Comparison of ENCODE assay signal across 8 mouse cellular contexts in the genomic region with DNA sequence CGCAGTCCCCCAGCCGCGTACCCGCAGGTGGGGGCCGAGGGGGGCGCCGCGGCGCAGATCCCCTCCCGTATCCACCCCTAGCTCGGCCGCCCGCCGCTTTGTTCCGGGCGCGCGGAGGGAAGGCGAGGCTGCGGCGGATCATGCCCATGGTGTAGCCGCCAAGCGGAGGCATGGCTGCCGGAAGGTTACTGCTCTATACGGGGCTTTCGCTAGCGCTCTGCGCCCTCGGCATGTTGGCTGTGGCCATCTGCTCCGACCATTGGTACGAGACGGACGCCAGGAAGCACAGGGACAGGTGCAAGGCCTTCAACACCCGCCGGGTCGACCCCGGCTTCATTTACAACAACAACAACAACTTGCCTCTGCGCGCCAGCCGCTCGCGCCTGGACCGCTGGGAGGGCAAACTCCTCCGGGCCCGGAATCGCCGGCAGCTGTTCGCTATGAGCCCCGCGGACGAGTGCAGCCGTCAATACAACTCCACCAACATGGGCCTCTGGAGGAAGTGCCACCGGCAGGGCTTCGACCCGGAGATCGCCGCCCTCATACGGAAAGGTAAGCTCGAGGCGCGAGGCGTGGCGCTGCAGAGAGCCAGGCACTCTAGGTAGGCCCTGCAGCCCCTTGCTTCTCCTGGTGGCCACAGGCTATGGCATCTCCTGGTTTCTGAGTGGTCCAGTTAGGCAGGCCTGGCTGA. TPM values are rescaled to one million over a fixed set of nuclear protein-coding genes. Genes with fewer than 3 reads are reported as not detected.
A peak's percentile ranks its signal among the peaks of the same experiment; 100 is the strongest.
DNase-seq lines count a peak whose midpoint lies in the region; ATAC-seq and TF ChIP-seq lines count a peak whose summit lies in the region.

Gene Tmem178b (plus strand): TSS at position 371 of the 691 bp plus-strand sequence.

- no peak within 1 kb of the TSS for H3K27ac ChIP-seq in heart, adult 2 months
- H3K27ac ChIP-seq in forebrain, embryonic 14.5 days (ENCODE audit: low read depth, low read length): peak within 1 kb of the TSS; percentile 94
- H3K27ac ChIP-seq in hindbrain, postnatal 0 days: peak within 1 kb of the TSS; percentile 98
- peak within 1 kb of the TSS; percentile 98 for H3K27ac ChIP-seq in neural tube, embryonic 13.5 days (replicated peaks)

- DNase-seq in heart, adult 2 months: peak; percentile 14 to 30
- DNase-seq in heart, postnatal 25 days (ENCODE audit: low spot score): no peak
- peak; percentile 62 for DNase-seq in cerebellum, adult 11-12 months
- DNase-seq in forebrain, embryonic 14.5 days (ENCODE audit: low spot score): peak; percentile 63
- DNase-seq in hindbrain, postnatal 0 days (ENCODE audit: low spot score): peak; percentile 65
- peak; percentile 52 to 69 for DNase-seq in left cerebral cortex, postnatal 36 days (ENCODE audit: low spot score in 2 of 2)
- no peak for DNase-seq in thymus, postnatal 14 days

- peak within 1 kb of the TSS; percentile 92 for H3K4me2 ChIP-seq in forebrain, embryonic 14.5 days (ENCODE audit: low read length)
- peak within 1 kb of the TSS; percentile 77 for H3K4me2 ChIP-seq in hindbrain, postnatal 0 days (ENCODE audit: low read depth, low read length)
- peak within 1 kb of the TSS; percentile 83 for H3K4me2 ChIP-seq in neural tube, embryonic 13.5 days

- WGBS in heart, adult 2 months: under 1% methylated on average over 63 of the region's 63 CpGs
- WGBS in forebrain, embryonic 14.5 days: under 1% methylated on average over 63 of the region's 63 CpGs
- under 1% methylated on average over 57 of the region's 63 CpGs for WGBS in hindbrain, postnatal 0 days
- under 1% methylated on average over 63 of the region's 63 CpGs for WGBS in neural tube, embryonic 13.5 days

- ATAC-seq in forebrain, embryonic 14.5 days: peak; percentile 45
- ATAC-seq in hindbrain, postnatal 0 days: peak; percentile 25
- ATAC-seq in neural tube, embryonic 13.5 days (ENCODE audit: low read depth): peak; percentile 25

- no peaks in the 10 kb centered on the region for H3K4me1 ChIP-seq in heart, adult 2 months (ENCODE audit: control insufficient read depth, insufficient read depth, low read length)
- H3K4me1 ChIP-seq in forebrain, embryonic 14.5 days (ENCODE audit: control insufficient read depth, insufficient read depth, low read length): peaks cover 28% of the 10 kb centered on the region
- H3K4me1 ChIP-seq in hindbrain, postnatal 0 days (ENCODE audit: insufficient read depth, low read length): peaks cover 3% of the 10 kb centered on the region; the same call in 1 of the 2 replicates
- peaks cover 38% of the 10 kb centered on the region for H3K4me1 ChIP-seq in neural tube, embryonic 13.5 days (replicated peaks)

- H3K79me2 ChIP-seq in heart, adult 2 months (replicated peaks; ENCODE audit: control insufficient read depth, insufficient read depth, low read length): no peaks in the 10 kb centered on the region

- TF ChIP-seq POLR2A in heart, adult 2 months (IDR thresholded peaks at IDR 0.05; ENCODE audit: insufficient read depth, low read depth, low read length): no peak

- TF ChIP-seq EP300 in heart, adult 2 months (IDR thresholded peaks at IDR 0.05; ENCODE audit: insufficient read depth, low read depth, low read length): no peak

- H3K9ac ChIP-seq in heart, adult 2 months (ENCODE audit: low read depth, low read length): no peak within 1 kb of the TSS
- peak within 1 kb of the TSS; percentile 85 for H3K9ac ChIP-seq in forebrain, embryonic 14.5 days (ENCODE audit: low read length)
- H3K9ac ChIP-seq in hindbrain, postnatal 0 days (replicated peaks; ENCODE audit: low read length): peak within 1 kb of the TSS; percentile 88
- peak within 1 kb of the TSS; percentile 88 for H3K9ac ChIP-seq in neural tube, embryonic 13.5 days

- intact Hi-C loops in heart, adult 2 months (cut with DNase I): no loop called here
- intact Hi-C loops in heart, postnatal 25 days (cut with DNase I): no loop called here
- intact Hi-C loops in left cerebral cortex, postnatal 36 days (cut with DNase I): loop anchor here (2.0 to 5.0 kb wide), 4 partner anchors 176 to 514 kb away; no protein-coding TSS in a partner anchor

- peak within 1 kb of the TSS; percentile 48 for H3K4me3 ChIP-seq in heart, adult 2 months
- H3K4me3 ChIP-seq in forebrain, embryonic 14.5 days (ENCODE audit: low read depth, low read length): peak within 1 kb of the TSS; percentile 72
- peak within 1 kb of the TSS; percentile 82 for H3K4me3 ChIP-seq in hindbrain, postnatal 0 days (ENCODE audit: low read length)
- H3K4me3 ChIP-seq in neural tube, embryonic 13.5 days: peak within 1 kb of the TSS; percentile 83

- no peak for TF ChIP-seq CTCF in heart, adult 2 months (IDR thresholded peaks at IDR 0.05)
- TF ChIP-seq CTCF in hindbrain, postnatal 0 days (IDR thresholded peaks at IDR 0.05; ENCODE audit: low read depth): peak; percentile 43; the same call in 1 of the 2 replicates

- peaks cover 14% of the 10 kb centered on the region for H3K27me3 ChIP-seq in heart, adult 2 months (ENCODE audit: control insufficient read depth, insufficient read depth, low read length)
- H3K27me3 ChIP-seq in forebrain, embryonic 14.5 days (replicated peaks; ENCODE audit: control insufficient read depth, insufficient read depth, low read length): no peaks in the 10 kb centered on the region
- no peaks in the 10 kb centered on the region for H3K27me3 ChIP-seq in hindbrain, postnatal 0 days (ENCODE audit: insufficient read depth, low read length)
- no peaks in the 10 kb centered on the region; the same call in none of the 2 replicates for H3K27me3 ChIP-seq in neural tube, embryonic 13.5 days

- no peaks in the 10 kb centered on the region for H3K36me3 ChIP-seq in heart, adult 2 months (ENCODE audit: control insufficient read depth, insufficient read depth, low read length)
- H3K36me3 ChIP-seq in forebrain, embryonic 14.5 days (ENCODE audit: control insufficient read depth, insufficient read depth, low read length): no peaks in the 10 kb centered on the region
- no peaks in the 10 kb centered on the region for H3K36me3 ChIP-seq in hindbrain, postnatal 0 days (ENCODE audit: insufficient read depth, low read length)
- no peaks in the 10 kb centered on the region for H3K36me3 ChIP-seq in neural tube, embryonic 13.5 days

- no peaks in the 10 kb centered on the region for H3K9me3 ChIP-seq in forebrain, embryonic 14.5 days (replicated peaks; ENCODE audit: control insufficient read depth, low read length)
- no peaks in the 10 kb centered on the region for H3K9me3 ChIP-seq in hindbrain, postnatal 0 days (ENCODE audit: low read length)
- H3K9me3 ChIP-seq in neural tube, embryonic 13.5 days: no peaks in the 10 kb centered on the region

RNA-seq across cellular contexts. Expression of gene Tmem178b, which starts in this region (rescaled TPM):
- 1 to 10 TPM in 1 of 2 experiments, under 1 TPM in 1; 0.94 to 1.3 TPM for total RNA-seq in heart, adult 2 months (2021)
- 0.51 and 0.61 TPM in 2 replicates for polyA plus RNA-seq in heart, adult 2 months (2012; rRNA removed)
- total RNA-seq in heart, postnatal 25 days (2021): under 1 TPM; 0.64 to 0.99 TPM
- 18.5 and 25.6 TPM in 2 replicates for polyA plus RNA-seq in forebrain, embryonic 14.5 days (2014; fragmentation: Nextera tagmentation; extraction: Ambion mirVana)
- total RNA-seq in hindbrain, postnatal 0 days (2014; rRNA removed): 127 and 146 TPM in 2 replicates
- 29.8 and 31.4 TPM in 2 replicates for polyA plus RNA-seq in hindbrain, postnatal 0 days (2015; fragmentation: Nextera tagmentation; extraction: Ambion mirVana)
- 100 to 1,000 TPM; 246 to 266 TPM for total RNA-seq in left cerebral cortex, postnatal 36 days (2021)
- 24.7 and 26.7 TPM in 2 replicates for polyA plus RNA-seq in neural tube, embryonic 13.5 days (2015; fragmentation: Nextera tagmentation; extraction: Ambion mirVana)

Comparison
In these comparisons a context has a peak if more than half of its experiments do, and no peak if none do; other contexts are left out.
1. RNA of gene Tmem178b (total RNA-seq): 246 to 266 TPM in left cerebral cortex, postnatal 36 days and 127 to 146 TPM in hindbrain, postnatal 0 days; 0.94 to 1.3 TPM in heart, adult 2 months and 0.64 to 0.99 TPM in heart, postnatal 25 days; every median in the first group is over 10 times any median in the second.
2. RNA of gene Tmem178b (polyA plus RNA-seq): 29.8 to 31.4 TPM in hindbrain, postnatal 0 days, 24.7 to 26.7 TPM in neural tube, embryonic 13.5 days and 18.5 to 25.6 TPM in forebrain, embryonic 14.5 days; 0.51 to 0.61 TPM in heart, adult 2 months; every median in the first group is over 10 times any median in the second.
3. DNase-seq: peak in heart, adult 2 months (2 of 2), cerebellum, adult 11-12 months (single experiment), forebrain, embryonic 14.5 days (single experiment), hindbrain, postnatal 0 days (single experiment) and left cerebral cortex, postnatal 36 days (2 of 2); none in heart, postnatal 25 days (single experiment) and thymus, postnatal 14 days (single experiment).
4. Peak in every context shown above with its lines, with median percentiles within 50 percentile points of each other: H3K4me3 ChIP-seq, ATAC-seq and H3K4me2 ChIP-seq.